Mouse (Mus musculus): ENCODE results near the gene Rp9.
A peak's percentile ranks its signal among the peaks of the same experiment; 100 is the strongest.
"Not testable (repeated sequence)": the region's sequence is repeated elsewhere in the genome, so short reads cannot be mapped to it uniquely, and the experiment has no call there.

The Rp9 gene

DNA sequence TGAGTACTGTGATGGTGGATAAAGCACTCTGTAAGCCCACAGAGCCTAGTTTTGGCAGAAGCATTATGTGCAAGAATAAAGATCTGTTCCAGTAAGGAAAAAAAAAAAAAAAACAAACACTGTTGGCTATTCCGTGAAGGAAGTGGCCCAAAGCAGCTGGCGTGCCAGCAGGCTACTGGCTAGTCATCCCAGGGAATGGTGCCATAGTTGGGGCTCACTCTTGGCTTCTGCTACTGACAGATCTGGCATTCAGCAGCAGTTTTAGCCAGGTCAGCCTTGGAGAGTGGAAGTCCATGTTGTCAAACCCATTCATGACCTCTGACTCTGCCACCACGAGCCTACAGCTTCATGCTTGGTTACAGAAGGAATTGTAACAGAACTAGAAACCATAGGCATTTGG, 7.6 kb downstream of the Rp9 start:
- ATAC-seq (ENCODE audit: low TSS enrichment), result peak; percentile 74

DNA sequence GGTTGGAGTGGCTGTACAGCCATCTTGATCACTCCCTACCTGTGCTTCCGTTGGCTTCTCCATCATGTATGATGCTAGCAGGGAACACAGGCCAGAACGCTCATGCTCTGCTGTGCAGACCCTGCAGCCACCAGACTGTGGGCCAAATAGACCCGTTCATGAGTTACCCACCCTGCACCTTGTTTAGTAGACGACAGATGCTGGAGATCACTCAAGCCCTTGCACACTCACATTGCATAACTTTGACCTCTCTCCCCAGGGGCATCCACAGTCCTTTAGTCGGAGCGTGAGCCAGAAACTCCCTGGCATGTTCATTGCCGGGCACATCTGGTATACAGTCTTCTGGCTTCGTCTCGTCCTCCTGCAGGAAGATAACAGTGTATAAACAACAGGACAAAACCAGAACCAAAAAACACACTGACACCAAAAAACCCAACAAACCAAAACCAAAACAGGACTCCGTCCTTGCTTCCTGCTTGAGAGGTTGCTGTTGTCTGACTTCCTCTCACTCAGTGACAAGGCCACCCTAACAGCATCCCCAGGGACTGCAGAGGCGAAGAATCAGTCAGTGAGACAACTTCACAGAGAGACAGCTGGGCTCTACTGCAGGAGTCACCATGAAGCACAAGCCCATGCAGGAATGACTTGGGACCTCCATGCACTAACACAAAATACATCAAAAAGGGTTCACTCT, 12.3 kb downstream of the Rp9 start:
- ATAC-seq (ENCODE audit: low TSS enrichment), result no peak

DNA sequence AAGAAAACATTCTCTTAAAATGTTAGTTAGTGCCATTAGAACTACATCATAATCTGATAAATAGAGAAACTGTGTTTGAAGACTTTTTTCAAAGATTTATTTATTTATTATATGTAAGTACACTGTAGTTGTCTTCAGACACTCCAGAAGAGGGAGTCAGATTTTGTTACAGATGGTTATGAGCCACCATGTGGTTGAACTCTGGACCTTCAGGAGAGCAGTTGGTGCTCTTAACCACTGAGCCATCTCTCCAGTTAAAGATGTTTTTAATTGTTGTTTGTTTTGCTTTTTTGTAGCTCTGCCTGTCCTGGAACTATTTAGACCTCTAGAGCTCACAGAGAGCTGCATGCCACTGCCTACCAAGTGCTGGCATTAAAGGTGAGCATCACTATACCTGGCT, 14.5 kb downstream of the Rp9 start:
- ATAC-seq (ENCODE audit: low TSS enrichment), result no peak

DNA sequence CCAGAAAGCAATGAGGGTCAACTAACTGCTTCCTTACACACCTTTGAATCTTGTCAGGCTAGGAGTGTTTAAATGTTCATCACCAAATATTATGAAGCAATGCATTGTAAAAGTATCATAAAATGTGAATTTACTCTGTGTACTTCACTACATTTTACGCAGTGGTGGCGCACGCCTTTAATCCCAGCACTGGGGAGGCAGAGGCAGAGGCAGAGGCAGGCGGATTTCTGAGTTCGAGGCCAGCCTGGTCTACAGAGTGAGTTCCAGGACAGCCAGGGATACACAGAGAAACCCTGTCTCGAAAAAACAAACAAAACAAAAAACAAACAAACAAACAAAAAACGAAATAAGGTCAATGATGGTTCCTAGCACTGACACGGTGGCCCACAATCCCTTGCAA, 15.6 kb downstream of the Rp9 start, which contains the start of gene Gm17545:
TSS of gene Gm17545 (plus strand) at position 301 of the 400 bp plus-strand sequence.
- ATAC-seq (ENCODE audit: low TSS enrichment), result not testable (repeated sequence)

DNA sequence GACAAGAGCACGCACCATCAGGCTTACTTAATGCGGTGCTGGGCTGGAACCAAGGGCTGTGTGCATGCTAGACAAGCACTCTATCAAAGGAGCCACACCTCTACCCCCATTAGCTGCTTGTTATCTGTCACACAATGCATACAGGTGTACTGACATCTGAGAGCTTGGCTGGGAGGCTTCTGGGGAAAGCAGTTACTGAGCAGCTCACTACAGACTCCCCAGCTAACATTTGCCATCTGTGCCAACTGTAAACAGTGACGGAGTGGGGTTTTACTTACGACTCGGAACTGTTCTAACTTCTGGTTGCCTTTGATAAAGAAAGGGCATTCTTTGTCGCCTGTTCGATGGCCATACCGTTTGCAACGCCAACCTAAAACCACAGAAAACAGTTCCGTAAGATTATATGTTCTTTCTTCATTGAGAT, 16.0 kb downstream of the Rp9 start:
- ATAC-seq (ENCODE audit: low TSS enrichment), result no peak

DNA sequence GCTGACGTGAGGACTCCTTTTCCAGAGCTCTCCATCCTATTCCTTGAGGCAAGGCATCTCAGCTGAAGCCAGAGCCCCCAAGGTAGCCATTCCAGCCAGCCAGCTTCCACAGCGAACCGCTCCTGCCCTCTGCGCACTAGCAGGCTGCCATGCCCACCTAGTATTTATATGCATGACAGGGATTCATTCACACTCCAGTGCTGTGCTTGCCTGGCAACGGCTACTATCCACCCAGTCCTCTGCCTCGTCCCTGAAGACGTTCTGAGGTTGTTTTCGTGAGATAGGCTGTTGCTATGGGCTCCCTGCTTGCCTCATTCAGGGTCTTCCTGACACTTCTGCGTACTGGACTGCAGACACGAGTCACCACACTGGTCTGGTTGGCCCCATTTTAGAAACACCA, 16.8 kb downstream of the Rp9 start:
- peak; percentile 48 for ATAC-seq (ENCODE audit: low TSS enrichment)

DNA sequence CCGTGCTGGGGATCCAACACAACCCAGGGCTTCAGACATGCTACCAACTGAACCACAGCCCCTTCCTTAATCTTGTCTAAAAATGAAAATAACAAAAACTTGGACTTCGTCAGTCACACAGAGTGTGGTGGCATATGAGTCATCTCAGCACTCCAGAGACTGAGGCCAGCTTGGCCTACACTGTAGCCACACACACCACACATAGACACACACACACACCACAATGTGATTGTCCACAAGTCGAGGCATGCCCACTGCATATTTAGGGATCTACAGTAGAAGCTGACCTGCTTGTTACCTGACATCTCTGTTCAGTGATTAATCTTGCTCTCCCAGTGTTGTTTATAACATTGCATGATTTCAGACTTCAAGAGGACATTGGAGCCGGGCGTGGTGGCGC, 20.3 kb downstream of the Rp9 start:
- peak; percentile 44; the same call in 1 of the 2 replicates for ATAC-seq (ENCODE audit: low TSS enrichment)

DNA sequence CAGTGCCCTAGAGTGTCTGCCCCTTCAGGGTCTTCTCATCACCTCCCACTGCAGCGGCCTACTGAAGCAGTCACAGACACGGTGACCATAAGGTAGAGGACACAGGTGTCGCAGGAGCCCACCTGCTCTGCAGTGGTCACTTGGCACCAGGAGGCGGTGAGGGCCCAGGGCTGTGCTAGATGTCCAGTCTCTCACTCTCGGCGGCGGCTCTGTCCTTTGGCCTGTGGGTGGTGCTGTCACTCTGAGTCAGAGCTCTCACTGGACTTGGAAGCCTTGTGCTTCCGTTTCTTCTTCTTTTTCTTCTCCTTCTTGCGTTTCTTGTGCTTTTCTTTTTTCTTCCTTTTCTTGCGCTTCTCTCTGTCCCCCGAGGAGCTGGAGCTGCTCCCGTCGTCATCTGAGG, 21.1 kb downstream of the Rp9 start:
- no peak for ATAC-seq (ENCODE audit: low TSS enrichment)

DNA sequence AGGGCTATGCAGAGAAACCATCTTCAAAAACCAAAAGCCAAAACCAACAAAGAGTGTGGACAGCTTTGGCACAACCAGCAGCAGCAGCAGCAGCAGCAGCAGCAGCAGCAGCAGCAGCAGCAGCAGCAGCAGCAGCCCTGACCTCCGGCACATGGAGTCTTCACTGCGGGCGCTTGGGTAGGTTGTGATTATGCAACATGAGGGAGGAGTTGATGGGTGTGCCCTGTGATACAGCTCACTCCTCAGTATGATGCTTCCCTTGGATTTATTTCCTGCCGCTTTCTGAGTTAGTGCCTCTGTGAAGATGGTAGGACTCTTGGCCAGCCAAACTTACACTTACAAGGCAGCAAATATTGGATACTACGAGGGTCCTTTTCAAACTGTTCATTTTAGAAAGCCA, 22.3 kb downstream of the Rp9 start:
- ATAC-seq (ENCODE audit: low TSS enrichment), result no peak

DNA sequence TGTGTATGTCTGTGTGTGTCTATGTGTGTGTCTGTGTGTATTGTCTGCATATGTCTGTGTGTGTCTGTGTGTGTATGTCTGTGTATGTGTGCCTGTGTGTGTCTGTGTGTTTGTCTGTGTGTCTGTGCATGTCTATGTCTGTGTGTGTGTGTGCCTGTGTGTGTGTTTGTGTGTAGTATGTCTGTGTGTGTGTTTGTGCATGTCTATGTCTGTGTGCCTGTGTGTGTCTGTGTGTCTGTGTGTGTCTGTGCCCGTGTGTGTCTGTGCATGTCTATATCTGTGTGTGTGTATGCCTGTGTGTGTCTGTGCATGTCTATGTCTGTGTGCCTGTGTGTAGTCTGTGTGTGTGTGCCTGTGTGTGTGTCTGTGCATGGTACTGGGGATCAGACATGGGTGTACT, 24.4 kb downstream of the Rp9 start:
- ATAC-seq (ENCODE audit: low TSS enrichment), result no peak

DNA sequence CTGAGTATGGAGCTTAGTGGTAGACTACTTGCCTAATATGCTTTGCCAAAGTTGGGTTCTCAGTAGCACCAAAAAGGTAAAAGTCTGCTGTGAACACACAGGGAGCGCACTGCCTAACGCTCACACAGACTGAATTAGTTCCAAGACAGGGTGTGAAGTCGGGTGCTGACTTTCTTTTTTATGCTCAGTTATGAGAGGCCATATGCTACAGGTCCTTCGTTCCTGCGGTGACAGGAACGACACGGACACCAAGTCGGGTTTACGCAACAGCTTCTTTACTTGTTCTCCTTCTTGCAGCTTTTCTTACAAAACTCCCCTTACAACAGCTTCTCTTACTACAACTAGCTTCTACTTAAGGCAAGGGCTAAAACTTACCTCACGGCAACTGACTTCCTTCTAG, 26.4 kb downstream of the Rp9 start:
- no peak for ATAC-seq (ENCODE audit: low TSS enrichment)

DNA sequence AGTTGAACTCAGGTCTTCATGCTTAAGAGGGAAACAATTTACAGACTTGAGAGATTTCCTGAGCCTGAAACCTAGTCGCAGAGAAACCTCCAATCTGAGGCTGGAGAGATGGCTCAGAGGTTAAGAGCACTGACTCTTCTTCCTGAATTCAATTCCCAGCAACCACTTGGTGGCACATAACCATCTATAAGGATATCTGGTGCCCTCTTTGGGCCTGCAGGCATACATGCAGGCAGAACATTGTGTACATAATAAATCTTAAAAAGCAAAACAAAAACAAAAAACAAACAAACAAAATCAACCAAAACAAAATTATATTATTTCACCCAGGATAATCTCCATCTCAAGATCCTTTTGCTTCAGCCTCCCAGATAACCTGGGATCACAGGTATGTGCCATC, 30.7 kb downstream of the Rp9 start:
- no peak for ATAC-seq (ENCODE audit: low TSS enrichment)

DNA sequence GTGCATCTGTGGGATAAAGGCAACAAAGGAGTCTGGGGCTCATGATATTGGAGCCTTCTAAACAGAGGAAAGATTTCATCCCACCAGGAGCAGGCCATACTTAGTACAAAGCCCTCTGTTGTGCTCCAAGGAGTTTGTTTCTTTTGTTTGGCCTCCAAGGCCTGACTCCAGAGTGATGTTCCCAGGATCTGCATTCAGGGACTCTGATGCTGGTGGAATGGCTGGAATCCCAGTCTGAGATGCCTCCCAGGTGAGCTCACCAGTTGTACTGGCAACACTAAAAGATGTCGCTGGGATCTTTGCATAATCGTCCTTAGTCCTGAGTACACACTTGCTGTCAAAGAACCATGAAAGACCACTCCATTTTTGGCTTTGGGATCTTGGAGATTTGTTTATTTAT, 35.4 kb downstream of the Rp9 start:
- ATAC-seq (ENCODE audit: low TSS enrichment), result no peak

DNA sequence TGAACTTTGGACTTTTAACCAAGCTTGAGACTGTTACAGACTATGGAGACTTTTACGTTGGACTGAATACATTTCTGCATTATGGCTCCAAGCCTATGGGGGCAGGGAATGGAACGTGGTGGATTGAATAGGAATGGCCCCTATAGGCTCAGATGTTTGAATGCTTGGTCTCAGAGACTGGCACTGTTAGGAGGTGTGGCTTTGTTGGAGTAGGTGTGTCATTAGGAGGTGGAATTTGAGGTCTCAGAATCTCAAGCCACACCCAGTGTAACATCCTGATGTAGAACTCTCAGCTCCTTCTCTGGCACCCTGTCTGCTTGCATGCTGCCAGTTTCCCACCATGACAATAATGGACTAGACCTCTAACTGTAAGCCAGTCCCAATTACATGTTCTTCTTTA, 36.3 kb downstream of the Rp9 start:
- no peak for ATAC-seq (ENCODE audit: low TSS enrichment)

DNA sequence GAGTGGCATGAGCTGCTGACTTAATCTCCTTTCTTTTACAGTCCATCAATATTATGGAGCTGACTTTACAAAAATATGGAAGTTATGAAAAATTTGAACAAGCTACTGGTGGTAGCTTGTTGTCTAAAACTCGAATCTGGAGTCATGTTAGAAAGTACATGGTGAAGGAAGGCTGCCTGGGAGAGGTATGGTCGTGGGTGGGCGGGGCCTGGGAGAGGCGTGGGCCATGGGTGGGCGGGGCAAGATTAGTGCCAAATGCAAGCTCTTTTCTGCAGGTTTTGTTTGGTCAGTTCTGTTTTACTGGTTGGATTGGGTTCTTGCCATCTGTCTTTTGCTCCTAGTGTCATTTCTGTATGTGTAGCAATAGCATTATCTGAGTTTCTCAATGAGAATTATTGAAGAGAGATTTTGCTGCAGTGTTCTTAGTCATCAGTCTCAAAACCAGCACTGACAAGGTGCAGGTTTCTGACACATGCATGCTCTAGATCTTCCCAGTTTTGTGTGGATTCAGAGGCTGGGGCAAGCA, 39.2 kb downstream of the Rp9 start:
- ATAC-seq (ENCODE audit: low TSS enrichment), result no peak

DNA sequence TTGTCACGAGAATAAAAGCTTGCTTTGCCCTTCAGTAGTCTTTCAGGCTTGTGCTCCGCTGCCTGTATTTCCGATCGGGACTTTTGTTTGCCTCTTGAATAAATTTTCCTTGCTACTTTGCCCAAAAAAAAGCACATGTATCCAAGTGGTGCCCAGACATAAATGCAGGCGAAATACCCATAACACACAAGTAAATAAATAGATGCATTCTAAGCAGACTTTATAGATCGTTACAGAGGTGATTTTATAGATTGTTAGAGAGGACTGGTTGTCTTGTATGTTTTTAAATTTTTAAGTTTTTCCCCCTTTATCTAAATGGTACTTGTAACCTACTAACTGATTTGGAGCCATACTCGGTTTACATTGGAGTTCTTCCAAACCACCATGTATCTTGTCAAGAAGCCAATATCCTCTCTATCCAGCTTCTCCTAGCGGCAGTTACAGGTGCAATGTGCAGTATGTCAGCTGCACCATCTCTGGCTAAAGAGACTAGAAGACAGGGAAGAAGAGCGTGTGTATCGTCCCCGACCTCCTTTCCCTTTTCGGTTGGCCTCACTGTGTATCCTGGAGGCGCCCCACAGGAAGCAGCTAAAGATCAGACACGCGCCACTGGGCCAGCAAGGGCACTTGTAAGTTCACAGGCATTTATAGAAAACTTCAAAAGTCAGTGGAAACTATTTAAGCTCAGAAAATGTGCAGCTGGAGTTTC, 39.9 kb downstream of the Rp9 start:
- ATAC-seq (ENCODE audit: low TSS enrichment), result no peak

DNA sequence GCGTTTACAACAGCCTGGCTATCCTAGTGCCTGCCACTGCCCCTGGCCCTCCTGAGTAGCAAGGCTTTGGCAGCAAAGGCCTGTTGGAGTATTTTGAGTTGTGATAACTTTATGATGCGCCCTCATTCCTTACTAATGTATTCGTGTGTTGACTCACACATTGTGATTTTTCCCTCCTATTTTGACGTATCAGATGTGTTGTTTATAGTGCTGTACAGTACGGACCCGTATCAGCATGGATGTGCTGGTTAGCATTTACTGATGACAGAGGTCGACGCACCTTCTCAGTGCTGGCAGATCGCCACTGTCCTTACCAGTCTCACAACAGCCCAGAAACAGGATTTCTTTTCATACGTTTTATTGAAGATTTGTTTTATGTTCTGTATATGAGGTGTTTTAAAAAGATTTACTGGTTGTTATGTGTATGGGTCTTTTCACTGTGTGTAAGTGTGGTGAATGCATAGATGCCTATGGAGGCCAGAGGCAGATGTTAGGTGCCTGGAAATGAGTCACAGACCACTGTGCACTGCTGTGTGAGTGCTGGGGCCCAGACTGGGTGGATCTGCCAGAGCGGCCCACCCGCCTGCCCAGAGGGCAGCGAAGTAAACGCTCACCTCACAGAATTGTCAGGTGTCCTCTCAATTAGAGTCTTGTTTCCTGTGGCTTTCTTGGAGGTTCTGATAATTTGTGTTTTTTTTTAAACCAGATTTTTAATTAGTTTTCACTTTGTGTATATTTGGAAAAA, 40.7 kb downstream of the Rp9 start:
- ATAC-seq (ENCODE audit: low TSS enrichment), result no peak

DNA sequence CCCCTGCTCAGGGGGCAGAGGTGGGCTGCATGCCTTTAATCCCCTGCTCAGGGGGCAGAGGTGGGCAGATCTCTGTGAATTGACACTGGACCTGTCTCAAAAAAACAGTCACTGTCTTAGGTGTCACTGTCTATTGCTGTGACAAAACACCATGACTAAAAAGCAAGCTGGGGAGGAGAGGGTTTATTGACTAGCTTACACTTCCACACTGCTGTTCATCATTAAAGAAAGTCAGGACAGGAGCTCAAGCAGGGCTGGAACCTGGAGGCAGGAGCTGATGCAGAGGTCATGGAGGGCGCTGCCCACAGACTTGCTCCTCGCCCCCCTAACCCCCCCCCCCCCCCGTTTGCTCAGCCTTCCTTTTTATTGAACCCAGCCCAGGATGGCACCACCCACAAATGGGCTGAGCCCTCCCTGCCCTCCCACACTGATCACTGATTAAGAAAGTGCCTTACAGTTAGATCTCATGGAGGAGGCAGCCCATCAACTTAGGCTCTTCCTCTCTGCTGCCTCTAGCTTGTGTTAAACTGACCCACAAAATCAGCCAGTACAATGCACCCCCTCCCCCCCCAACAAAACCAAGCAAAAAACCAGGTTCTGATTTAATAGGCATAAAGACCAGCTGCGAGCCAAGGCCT, 41.4 kb downstream of the Rp9 start:
- ATAC-seq (ENCODE audit: low TSS enrichment), result no peak

DNA sequence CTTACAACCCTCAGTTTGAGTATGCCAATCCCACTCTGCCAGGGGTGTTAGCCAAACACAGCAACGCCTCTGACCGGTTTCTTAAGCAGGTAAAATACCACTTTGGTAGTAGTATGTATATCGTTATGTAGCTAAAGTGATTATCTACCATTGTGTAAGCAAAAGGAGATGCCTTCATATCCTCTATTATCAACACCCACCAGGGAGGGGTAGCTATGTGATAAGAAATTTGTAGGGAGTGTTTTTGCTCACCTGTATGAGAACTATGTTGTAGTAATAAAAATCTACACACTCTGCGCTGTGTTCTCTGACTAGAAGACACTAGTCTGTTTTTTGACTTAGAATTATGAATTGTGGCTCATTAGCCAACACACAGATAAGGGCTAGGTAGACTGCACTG, 44.8 kb downstream of the Rp9 start:
- ATAC-seq (ENCODE audit: low TSS enrichment), result no peak

DNA sequence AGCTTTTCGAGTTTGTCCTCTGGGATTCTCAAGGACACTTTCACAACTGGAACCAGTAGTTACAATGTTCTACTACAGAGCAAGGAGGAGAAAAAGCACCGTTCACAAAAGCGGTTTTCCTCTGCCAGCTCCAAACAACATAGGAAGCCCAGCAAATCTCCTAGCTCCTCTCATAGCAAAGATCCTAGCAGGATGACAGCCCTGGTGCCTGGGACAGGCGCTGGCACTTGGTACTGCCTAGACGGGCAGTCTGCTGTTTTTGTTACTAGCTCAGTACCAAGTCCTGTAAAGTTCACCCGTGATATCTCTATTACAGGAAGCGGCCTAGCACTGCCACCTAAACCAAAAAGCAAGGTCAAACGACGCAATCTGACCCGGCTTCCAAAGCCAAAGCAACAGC, 45.3 kb downstream of the Rp9 start:
- no peak for ATAC-seq (ENCODE audit: low TSS enrichment)

DNA sequence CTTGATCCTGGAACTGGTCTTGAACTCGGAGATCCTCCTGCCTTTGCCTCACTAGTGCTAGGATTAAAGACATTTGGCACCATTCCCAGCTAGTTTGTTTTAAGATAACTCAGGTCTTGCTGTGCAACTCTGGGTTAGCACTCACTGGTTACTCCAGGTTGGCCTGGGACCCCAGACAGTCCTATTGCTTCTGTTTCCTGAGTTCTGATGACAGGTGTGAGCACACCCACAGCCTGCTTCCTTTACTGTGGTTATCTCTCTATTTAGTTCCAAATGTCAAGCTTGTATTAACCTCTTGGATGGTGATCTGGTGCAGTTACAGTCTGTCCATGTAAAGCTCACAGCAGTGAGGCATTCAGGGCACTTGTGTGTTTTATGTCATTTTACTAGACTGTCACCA, 46.0 kb downstream of the Rp9 start:
- ATAC-seq (ENCODE audit: low TSS enrichment), result no peak

DNA sequence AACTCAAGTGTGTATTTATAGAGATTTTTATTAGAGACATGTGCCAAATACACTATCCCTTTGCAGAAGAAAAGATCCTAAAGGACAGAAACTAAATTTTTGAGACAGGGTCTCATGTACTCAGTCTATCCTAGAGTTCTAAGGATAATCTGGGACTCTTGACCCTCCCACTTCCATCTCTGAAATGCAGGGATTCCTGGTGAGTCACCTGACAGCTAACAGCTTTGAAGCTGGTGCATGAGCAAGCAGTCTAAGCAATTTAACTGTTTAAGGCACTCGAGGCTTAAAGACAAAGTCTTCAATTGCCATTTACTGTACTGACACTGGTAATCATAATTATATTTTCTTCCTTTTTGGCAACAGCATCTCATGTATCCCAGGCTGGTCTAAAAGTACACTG, 47.0 kb downstream of the Rp9 start:
- ATAC-seq (ENCODE audit: low TSS enrichment), result 0 out of 2 replicates have a peak, but pooled peaks have one; percentile 50
